In the genomic region with DNA sequence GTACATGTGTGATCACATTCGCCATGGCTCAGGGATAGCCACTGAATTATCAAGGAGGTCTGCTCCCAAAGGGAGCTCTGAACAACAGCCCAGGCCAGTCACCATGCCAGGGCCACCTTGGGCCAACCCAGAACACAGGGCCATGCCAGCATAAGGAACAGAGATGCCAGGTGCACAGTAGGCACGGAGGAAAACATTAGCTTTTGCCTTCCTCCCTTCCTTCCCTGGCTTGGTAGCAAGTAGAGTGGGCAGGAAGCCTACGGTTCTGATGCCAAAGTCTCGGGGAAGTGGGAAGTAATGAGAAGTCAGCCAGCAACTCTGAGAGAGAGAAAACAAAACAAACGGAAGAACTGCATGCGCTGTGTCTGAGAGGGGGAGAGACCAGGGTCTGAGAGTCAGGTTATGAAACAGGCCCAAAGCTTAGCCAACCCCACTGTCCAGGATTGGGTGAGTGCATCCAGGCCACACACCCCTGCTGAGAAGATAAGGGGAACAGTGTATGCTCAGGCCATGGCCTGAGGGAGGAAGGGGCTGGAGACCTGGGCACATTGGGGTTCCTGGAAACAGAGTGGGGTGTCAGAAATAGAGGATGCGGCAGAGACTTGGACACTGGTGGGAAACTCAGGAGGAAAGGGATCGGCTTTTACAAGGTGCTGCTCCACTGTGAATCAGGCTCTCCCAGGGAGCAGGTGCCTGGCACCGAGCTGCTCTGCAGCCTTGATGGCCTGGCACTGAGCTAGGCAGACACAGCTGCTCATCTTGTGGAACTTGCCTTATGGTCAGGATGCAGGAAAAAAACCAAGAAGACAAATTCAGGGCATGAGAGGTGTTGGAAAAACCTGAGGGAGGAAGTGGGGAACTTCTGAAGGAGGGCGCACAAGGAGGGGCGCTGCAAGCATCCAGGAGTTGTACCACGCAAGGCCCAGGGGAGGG, we compare ENCODE assay signal across 14 mouse cellular contexts. TPM values are rescaled to one million over a fixed set of nuclear protein-coding genes. Genes with fewer than 3 reads are reported as not detected.
A peak's percentile ranks its signal among the peaks of the same experiment; 100 is the strongest.
DNase-seq lines count a peak whose midpoint lies in the region; ATAC-seq and TF ChIP-seq lines count a peak whose summit lies in the region.
"Had no signal": no experiment of that assay in that cellular context is flagged by ENCODE, and none has a peak within 500 bp of the region (broad histone marks: within the 10 kb centered on the region; RNA-seq: fewer than 3 reads in every experiment).

No protein-coding gene starts in this region.

- no peak for ATAC-seq in monocyte, adult 5-6 weeks (replicated peaks; ENCODE audit: insufficient number of reproducible peaks, low FRiP score, low TSS enrichment, poor library complexity, severe bottlenecking)
- no peak for ATAC-seq in inflammation-experienced regulatory T-cells, adult 6 months
- ATAC-seq: midbrain, embryonic 16.5 days; Patski had no signal

- no peak for TF ChIP-seq POLR2A in bone marrow, adult 2 months (IDR thresholded peaks at IDR 0.05; ENCODE audit: borderline replicate concordance, control insufficient read depth, low read depth, low read length)

- no peaks in the 10 kb centered on the region; the same call in 1 of the 2 replicates for H3K4me1 ChIP-seq in bone marrow, adult 2 months (ENCODE audit: control insufficient read depth, insufficient read depth, low read length)
- H3K4me1 ChIP-seq: embryonic facial prominence, embryonic 15.5 days; limb, embryonic 13.5 days had no signal

- H3K27ac ChIP-seq in bone marrow, adult 2 months (ENCODE audit: control insufficient read depth, insufficient read depth, low read depth, low read length, poor library complexity): peak overlapping the region; percentile 15; the same call in 1 of the 2 replicates
- H3K27ac ChIP-seq: embryonic facial prominence, embryonic 15.5 days; limb, embryonic 13.5 days had no signal

- peak; percentile 13 for DNase-seq in gastrocnemius, postnatal 14 days
- no peak for DNase-seq in gastrocnemius, postnatal 10 days
- DNase-seq in cerebellum, adult 9-10 months: peak; percentile 98
- peak; percentile 57 to 62 for DNase-seq in layer of hippocampus, adult 8-10 months (ENCODE audit: low spot score in 2 of 2)
- no peak for DNase-seq in urinary bladder, postnatal 25 days (ENCODE audit: low spot score)
- DNase-seq: gastrocnemius, postnatal 25 days; heart, postnatal 36 days had no signal

- intact Hi-C loops in gastrocnemius, postnatal 14 days (cut with DNase I; ENCODE audit: low total_unique reads): no loop called here

- WGBS in bone marrow, adult 2 months: 51% methylated on average over 12 of the region's 12 CpGs

- no peak for TF ChIP-seq CTCF in bone marrow, adult 2 months (IDR thresholded peaks at IDR 0.05; ENCODE audit: control insufficient read depth, insufficient read depth, low read length)

- no peak overlapping the region for H3K4me3 ChIP-seq in bone marrow, adult 2 months (replicated peaks; ENCODE audit: control insufficient read depth, low read depth, low read length)
- H3K4me3 ChIP-seq: embryonic facial prominence, embryonic 15.5 days; limb, embryonic 13.5 days had no signal

RNA-seq across cellular contexts. Expression of gene Bsn, which starts 36.4 kb away (rescaled TPM):
- total RNA-seq in gastrocnemius, postnatal 14 days (2021): under 1 TPM; 0.11 to 0.29 TPM
- total RNA-seq in gastrocnemius, postnatal 10 days (2021): under 1 TPM; 0.47 to 0.54 TPM
- polyA plus RNA-seq in bone marrow, adult 2 months (2011; ENCODE audit: insufficient read depth, insufficient read length, low replicate concordance, missing spikeins): 1.1 and 1.9 TPM in 2 replicates
- total RNA-seq in layer of hippocampus, adult 8-10 months (2022): 100 to 1,000 TPM; 192 to 224 (median 203) TPM
- total RNA-seq in monocyte, adult 5-6 weeks (2017): under 0.01 to 1.2 TPM in 2 of 3 replicates, not detected in the other
- under 1 TPM; 0.09 to 0.59 (median 0.38) TPM for polyA plus RNA-seq in inflammation-experienced regulatory T-cells, adult 6 months (2017; shearing (Covaris generic))

RNA-seq across cellular contexts. Expression of gene Apeh, which starts 59.4 kb away (rescaled TPM):
- 10 to 100 TPM; 37.9 to 38.3 TPM for total RNA-seq in gastrocnemius, postnatal 14 days (2021)
- total RNA-seq in gastrocnemius, postnatal 10 days (2021): 10 to 100 TPM; 33.9 to 36.6 TPM
- polyA plus RNA-seq in bone marrow, adult 2 months (2011; ENCODE audit: insufficient read depth, insufficient read length, low replicate concordance, missing spikeins): 159 and 206 TPM in 2 replicates
- 10 to 100 TPM; 33.9 to 45.8 (median 35.5) TPM for total RNA-seq in layer of hippocampus, adult 8-10 months (2022)
- total RNA-seq in monocyte, adult 5-6 weeks (2017): 63.3 to 124 TPM (median 97.2 TPM) in 3 replicates
- polyA plus RNA-seq in inflammation-experienced regulatory T-cells, adult 6 months (2017; shearing (Covaris generic)): 10 to 100 TPM; 35.3 to 52.6 (median 45.0) TPM

Comparison
In these comparisons a context has a peak if more than half of its experiments do, and no peak if none do; other contexts are left out.
1. DNase-seq: peak in gastrocnemius, postnatal 14 days (single experiment), cerebellum, adult 9-10 months (single experiment) and layer of hippocampus, adult 8-10 months (2 of 2); none in gastrocnemius, postnatal 10 days (single experiment) and urinary bladder, postnatal 25 days (single experiment).
2. RNA of gene Bsn, which starts 36.4 kb away (total RNA-seq): 192 to 224 TPM in layer of hippocampus, adult 8-10 months; 0.47 to 0.54 TPM in gastrocnemius, postnatal 10 days, 0.11 to 0.29 TPM in gastrocnemius, postnatal 14 days and under 0.01 to 1.2 TPM in monocyte, adult 5-6 weeks; every median in the first group is over 10 times any median in the second.